Mouse (Mus musculus): ENCODE results near the gene Slf2. TPM values are rescaled to one million over a fixed set of nuclear protein-coding genes. Genes with fewer than 3 reads are reported as not detected.

Slf2 gene
- polyA plus RNA-seq, 1 experiment = 6.6 TPM

- TF ChIP-seq MAX (IDR thresholded peaks at IDR 0.05; ENCODE audit: low read depth) = no peak
- no peak for TF ChIP-seq POLR2A (IDR thresholded peaks at IDR 0.05; ENCODE audit: insufficient read length, low read depth)
- no peak for TF ChIP-seq USF1 (IDR thresholded peaks at IDR 0.05; ENCODE audit: low read depth)
- no peaks in the 10 kb centered on the region for H3K36me3 ChIP-seq (ENCODE audit: control insufficient read depth, insufficient read depth)
These were observed 57.4 kb downstream of the Slf2 start for GRCm38 (mm10) chr19:44988321-44988720.

DNA sequence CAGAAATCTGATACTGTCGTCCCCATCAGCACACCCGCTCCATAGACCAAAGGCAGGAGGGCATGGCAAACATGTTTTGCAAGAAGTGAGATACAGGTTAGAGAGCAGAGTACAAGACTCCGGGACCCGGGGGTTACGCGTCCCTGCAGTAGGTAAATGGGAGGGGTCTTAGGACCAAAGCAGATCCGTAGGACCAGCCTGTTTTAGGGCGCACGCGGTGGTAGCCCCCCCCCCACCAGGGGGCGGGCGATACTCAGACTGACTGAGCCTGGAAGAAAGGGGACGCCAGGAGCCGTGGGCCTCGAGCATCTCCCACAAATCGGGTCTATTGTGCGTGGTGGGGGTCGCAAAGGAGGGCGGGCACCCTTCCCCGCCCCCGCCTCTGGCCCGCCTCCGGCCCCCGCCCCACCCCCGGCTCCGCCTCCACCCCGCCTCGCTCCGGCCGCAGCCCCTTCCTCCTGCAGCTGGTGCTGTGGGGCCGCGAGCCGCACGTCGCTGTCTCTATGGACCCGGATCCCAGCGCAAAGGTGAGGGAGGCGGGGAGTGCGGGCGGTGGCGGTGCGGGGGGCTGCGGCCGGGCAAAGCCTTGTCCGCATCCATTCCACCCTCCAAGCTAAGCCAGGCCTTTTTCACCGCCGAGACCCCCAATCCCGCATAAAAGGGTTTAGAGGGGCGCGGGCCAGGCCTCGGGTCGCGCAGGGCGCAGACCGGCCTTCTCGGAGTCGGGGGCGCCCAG is 58.0 kb downstream of the Slf2 start, which contains the start of gene Sema4g:
Gene Sema4g (plus strand): TSS at position 271 of the 736 bp plus-strand sequence.
- Histone ChIP-seq H3K4me3 (no peak within 1 kb of the TSS), H3K27me3 (ENCODE audit: control insufficient read depth, insufficient read depth, insufficient read length) (peaks cover 5% of the 10 kb centered on the region), H3K4me2 (ENCODE audit: low read depth) (peak within 1 kb of the TSS; percentile 61), H3ac (ENCODE audit: control insufficient read depth, insufficient read length) (no peak within 1 kb of the TSS), H3K79me2 (ENCODE audit: control insufficient read depth, insufficient read depth) (no peaks in the 10 kb centered on the region), H3K36me3 (ENCODE audit: control insufficient read depth, insufficient read depth) (no peaks in the 10 kb centered on the region)
- TF ChIP-seq MYOD1 (IDR thresholded peaks at IDR 0.05; ENCODE audit: control insufficient read depth in 1 of 3, insufficient read length in 2 of 3, low read depth in 2 of 3) (peak in 1 of 3 experiments; percentile 26), SRF (IDR thresholded peaks at IDR 0.05; ENCODE audit: control insufficient read depth, insufficient read length, low read depth) (no peak)

More at GRCm38 (mm10) chr19:44988321-44988720, 57.4 kb downstream of the Slf2 start:
- Histone ChIP-seq H3K27me3 (ENCODE audit: control insufficient read depth, insufficient read depth, insufficient read length) (peaks cover 5% of the 10 kb centered on the region), H3ac (ENCODE audit: control insufficient read depth, insufficient read length) (no peak overlapping the region), H3K79me2 (ENCODE audit: control insufficient read depth, insufficient read depth) (no peaks in the 10 kb centered on the region), H3K4me2 (ENCODE audit: low read depth) (peak overlapping the region; percentile 50), H3K4me3 (no peak overlapping the region)

- no peaks in the 10 kb centered on the region for H3K79me2 ChIP-seq (ENCODE audit: control insufficient read depth, insufficient read depth)
- peaks cover 5% of the 10 kb centered on the region for H3K27me3 ChIP-seq (ENCODE audit: control insufficient read depth, insufficient read depth, insufficient read length)
- peak overlapping the region; percentile 61 for H3K4me2 ChIP-seq (ENCODE audit: low read depth)
- no peaks in the 10 kb centered on the region for H3K36me3 ChIP-seq (ENCODE audit: control insufficient read depth, insufficient read depth)
- H3ac ChIP-seq (ENCODE audit: control insufficient read depth, insufficient read length) = no peak overlapping the region
- H3K4me3 ChIP-seq = no peak overlapping the region
- no peak for TF ChIP-seq POLR2AphosphoS2 (IDR thresholded peaks at IDR 0.05; ENCODE audit: insufficient read length, low read depth)
- no peak for TF ChIP-seq USF1 (IDR thresholded peaks at IDR 0.05; ENCODE audit: low read depth)
- TF ChIP-seq E2F4 (IDR thresholded peaks at IDR 0.05; ENCODE audit: insufficient read depth) = no peak
- no peak for TF ChIP-seq MYOG (IDR thresholded peaks at IDR 0.05; ENCODE audit: control insufficient read depth in 1 of 3, insufficient read depth in 1 of 3, insufficient read length in 2 of 3, low read depth in 2 of 3)
- no peak for TF ChIP-seq TCF3 (IDR thresholded peaks at IDR 0.05; ENCODE audit: insufficient read length, low read depth)
- no peak for TF ChIP-seq SRF (IDR thresholded peaks at IDR 0.05; ENCODE audit: control insufficient read depth, insufficient read length, low read depth)
- no peak for TF ChIP-seq MAX (IDR thresholded peaks at IDR 0.05; ENCODE audit: low read depth)
- TF ChIP-seq MYOD1 (IDR thresholded peaks at IDR 0.05; ENCODE audit: control insufficient read depth in 1 of 3, insufficient read length in 2 of 3, low read depth in 2 of 3) = no peak
- no peak for TF ChIP-seq CEBPB (IDR thresholded peaks at IDR 0.05; ENCODE audit: insufficient read depth, poor library complexity, severe bottlenecking)
- no peak for TF ChIP-seq TCF12 (IDR thresholded peaks at IDR 0.05; ENCODE audit: insufficient read depth, poor library complexity, severe bottlenecking)
- no peak for TF ChIP-seq REST (IDR thresholded peaks at IDR 0.05; ENCODE audit: insufficient read depth, insufficient read length)
- TF ChIP-seq POLR2A (IDR thresholded peaks at IDR 0.05; ENCODE audit: insufficient read length, low read depth) = no peak
These were observed 58.9 kb downstream of the Slf2 start for GRCm38 (mm10) chr19:44989567-44990495.

DNA sequence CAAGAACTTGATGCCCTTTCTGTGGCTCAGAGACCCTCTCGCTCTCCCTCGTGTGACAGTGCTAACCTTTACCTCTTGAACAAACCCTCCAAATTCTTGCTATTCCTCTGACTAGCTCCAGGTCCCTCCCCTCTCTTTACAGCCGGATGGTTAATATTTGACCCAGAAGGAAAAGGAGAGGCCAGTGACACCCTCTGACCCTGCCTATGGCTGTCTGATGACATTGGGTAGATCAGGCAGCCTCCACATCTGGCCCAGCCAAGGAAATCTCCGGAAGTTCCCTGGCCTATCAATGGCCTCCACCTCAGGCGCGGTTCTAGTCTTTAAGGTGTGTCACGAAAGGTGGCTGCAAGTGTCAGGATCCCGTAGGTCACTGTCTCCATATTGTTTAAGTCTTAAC is 60.1 kb downstream of the Slf2 start:
- TF ChIP-seq POLR2AphosphoS2 (IDR thresholded peaks at IDR 0.05; ENCODE audit: insufficient read length, low read depth) (no peak), TCF12 (IDR thresholded peaks at IDR 0.05; ENCODE audit: insufficient read depth, poor library complexity, severe bottlenecking) (no peak), CEBPB (IDR thresholded peaks at IDR 0.05; ENCODE audit: insufficient read depth, poor library complexity, severe bottlenecking) (no peak), E2F4 (IDR thresholded peaks at IDR 0.05; ENCODE audit: insufficient read depth) (no peak), POLR2A (IDR thresholded peaks at IDR 0.05; ENCODE audit: insufficient read length, low read depth) (no peak), SRF (IDR thresholded peaks at IDR 0.05; ENCODE audit: control insufficient read depth, insufficient read length, low read depth) (no peak), TCF3 (IDR thresholded peaks at IDR 0.05; ENCODE audit: insufficient read length, low read depth) (no peak), MYOG (IDR thresholded peaks at IDR 0.05; ENCODE audit: control insufficient read depth in 1 of 3, insufficient read depth in 1 of 3, insufficient read length in 2 of 3, low read depth in 2 of 3) (no peak), USF1 (IDR thresholded peaks at IDR 0.05; ENCODE audit: low read depth) (no peak), MAX (IDR thresholded peaks at IDR 0.05; ENCODE audit: low read depth) (no peak), REST (IDR thresholded peaks at IDR 0.05; ENCODE audit: insufficient read depth, insufficient read length) (no peak), MYOD1 (IDR thresholded peaks at IDR 0.05; ENCODE audit: control insufficient read depth in 1 of 3, insufficient read length in 2 of 3, low read depth in 2 of 3) (no peak)
- Histone ChIP-seq H3K4me3 (no peak overlapping the region), H3K27me3 (ENCODE audit: control insufficient read depth, insufficient read depth, insufficient read length) (peaks cover 5% of the 10 kb centered on the region), H3K36me3 (ENCODE audit: control insufficient read depth, insufficient read depth) (no peaks in the 10 kb centered on the region), H3K79me2 (ENCODE audit: control insufficient read depth, insufficient read depth) (no peaks in the 10 kb centered on the region), H3K4me2 (ENCODE audit: low read depth) (no peak overlapping the region), H3ac (ENCODE audit: control insufficient read depth, insufficient read length) (no peak overlapping the region)
